18 mouse cellular contexts compared by ENCODE assay signal in genomic region chr3:126359760-126360159, GRCm38 (mm10). TPM values are rescaled to one million over a fixed set of nuclear protein-coding genes. Genes with fewer than 3 reads are reported as not detected.
"Had no signal": no experiment of that assay in that cellular context is flagged by ENCODE, and none has a peak within 500 bp of the region (broad histone marks: within the 10 kb centered on the region; RNA-seq: fewer than 3 reads in every experiment).

No protein-coding gene starts in this region.

- H3K9me3 ChIP-seq: neural tube, embryonic 13.5 days; neural tube, embryonic 15.5 days; stomach, embryonic 15.5 days had no signal

- DNase-seq: retina, postnatal 1 day; right cerebral cortex, adult 18-20 months; right cerebral cortex, postnatal 14 days; right cerebral cortex, postnatal 25 days; right cerebral cortex, postnatal 4 days; spleen, adult 18-20 months; thymus, adult 18-20 months; thymus, adult 2 months; thymus, postnatal 14 days; thymus, postnatal 25 days; thymus, postnatal 36 days; thymus, postnatal 4 days had no signal

- H3K27me3 ChIP-seq: stomach, embryonic 15.5 days had no signal

- H3K4me3 ChIP-seq: neural tube, embryonic 13.5 days; neural tube, embryonic 15.5 days; stomach, embryonic 15.5 days had no signal

- H3K36me3 ChIP-seq: neural tube, embryonic 13.5 days; neural tube, embryonic 15.5 days; stomach, embryonic 15.5 days had no signal

- H3K4me2 ChIP-seq: neural tube, embryonic 13.5 days; neural tube, embryonic 15.5 days; stomach, embryonic 15.5 days had no signal

- H3K27ac ChIP-seq: neural tube, embryonic 13.5 days; neural tube, embryonic 15.5 days; stomach, embryonic 15.5 days; stomach, postnatal 0 days had no signal

- H3K9ac ChIP-seq: neural tube, embryonic 13.5 days; neural tube, embryonic 15.5 days; stomach, embryonic 15.5 days had no signal

RNA-seq across cellular contexts. Expression of gene Arsj, which starts 3.7 kb away (rescaled TPM):
- polyA plus RNA-seq: spleen, adult 2 months; testis, adult 2 months had no signal
